Mouse (Mus musculus): ENCODE results near the gene Pdzd7.
A peak's percentile ranks its signal among the peaks of the same experiment; 100 is the strongest.

The Pdzd7 gene

DNA sequence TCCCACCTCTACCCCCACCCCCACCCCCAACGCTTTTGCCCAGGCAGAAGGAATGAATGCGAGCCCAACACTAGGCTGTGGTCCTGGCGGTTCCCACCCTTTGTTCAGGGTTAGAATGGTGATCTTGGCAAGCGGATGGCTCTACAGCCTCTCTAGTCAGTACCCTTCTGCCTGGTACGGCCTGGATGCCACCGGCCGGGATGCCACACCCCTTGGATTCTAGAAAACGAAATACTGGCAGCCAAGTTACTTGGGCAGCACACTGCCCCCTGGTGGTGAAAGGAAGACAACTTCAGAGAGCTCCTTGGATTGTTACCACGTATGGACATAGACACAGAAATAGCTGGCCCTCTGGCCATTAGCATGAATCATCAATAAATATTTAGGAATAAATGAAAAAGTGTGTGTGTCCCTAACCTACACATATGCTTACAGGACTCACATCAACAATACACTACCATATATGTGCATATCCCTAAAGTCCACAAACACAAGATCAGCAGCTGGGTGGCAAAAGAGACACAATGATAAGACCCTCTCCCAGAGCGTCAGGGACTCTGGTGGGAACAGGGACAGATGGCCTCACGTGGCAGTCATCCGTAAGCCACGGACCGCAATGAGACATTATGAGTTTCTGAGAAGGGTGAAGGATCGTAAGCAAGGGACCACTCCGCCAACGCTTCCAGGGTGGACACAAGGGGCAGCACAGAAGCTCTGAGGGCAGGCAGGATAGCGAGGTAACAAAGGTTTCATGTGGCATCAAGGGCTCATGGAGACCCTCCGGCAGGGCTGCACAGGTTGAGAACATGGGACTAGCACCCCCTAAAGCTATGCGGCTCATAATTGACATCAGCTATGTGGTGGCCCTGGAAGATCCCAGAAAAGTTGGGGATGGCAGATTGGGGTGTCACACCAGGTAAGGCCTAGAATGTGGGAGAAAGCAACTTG is 14.5 kb downstream of the Pdzd7 start:
- peak; percentile 81 for DNase-seq (ENCODE audit: low spot score)

DNA sequence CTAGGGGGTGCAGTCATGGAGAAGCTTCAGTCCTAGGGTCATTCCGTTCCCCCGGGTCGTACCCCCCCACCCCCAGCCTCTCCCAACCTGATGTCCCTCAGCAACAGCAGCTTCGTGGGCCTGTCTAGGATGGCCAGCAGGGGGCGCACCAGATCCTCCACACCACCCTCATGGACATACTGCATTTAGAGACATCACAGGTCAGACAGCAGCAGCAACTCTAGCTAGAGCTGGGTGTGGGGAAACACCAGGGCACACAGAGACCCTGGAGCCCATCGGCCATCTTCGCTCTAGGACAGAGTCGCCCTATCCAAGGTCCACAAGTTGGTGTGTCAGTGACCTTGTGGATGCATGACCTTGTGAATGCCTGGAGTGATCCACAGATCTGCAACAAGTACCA is 15.4 kb downstream of the Pdzd7 start:
- no peak for DNase-seq (ENCODE audit: low spot score)

DNA sequence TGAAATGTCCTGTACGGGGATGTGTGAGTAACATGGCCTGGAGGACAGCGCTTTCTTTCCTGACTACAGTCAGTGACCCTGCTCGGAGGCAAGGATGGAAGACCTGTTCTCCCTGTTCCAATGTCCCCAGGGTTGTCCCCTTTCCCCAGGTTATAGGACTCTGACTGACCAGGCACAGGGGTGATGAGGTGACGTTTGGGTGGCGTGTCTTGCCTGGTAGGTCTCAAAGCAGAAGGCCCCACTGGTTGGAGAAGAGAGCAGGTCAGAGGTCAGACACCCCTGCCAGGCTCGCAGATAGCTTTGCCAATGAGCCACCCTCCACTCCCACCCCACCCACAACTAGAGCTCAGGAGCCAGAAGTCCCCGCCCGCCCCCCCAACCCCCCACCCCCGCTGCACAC is 15.9 kb downstream of the Pdzd7 start:
- no peak for DNase-seq (ENCODE audit: low spot score)

DNA sequence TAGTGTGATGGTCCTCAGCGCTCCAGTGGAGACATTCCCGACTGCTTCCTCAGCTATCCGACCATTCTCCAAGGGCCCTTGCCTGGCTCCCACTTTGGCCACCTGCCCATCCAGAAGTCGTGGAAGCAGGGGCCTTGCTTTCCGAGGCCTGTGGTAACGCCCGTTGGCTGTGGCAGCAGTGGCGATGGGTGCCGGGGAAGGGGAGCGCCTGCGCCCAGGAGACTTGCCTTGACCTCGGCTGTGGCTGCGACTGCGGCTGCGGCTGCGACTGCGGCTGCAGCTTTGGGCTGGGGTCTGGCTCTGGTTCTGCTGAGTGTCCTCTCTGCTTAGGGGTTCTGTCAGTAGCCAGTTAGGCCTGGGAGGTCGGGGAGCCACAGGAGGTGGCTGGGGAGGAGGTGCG is 16.8 kb downstream of the Pdzd7 start:
- DNase-seq (ENCODE audit: low spot score), result no peak

DNA sequence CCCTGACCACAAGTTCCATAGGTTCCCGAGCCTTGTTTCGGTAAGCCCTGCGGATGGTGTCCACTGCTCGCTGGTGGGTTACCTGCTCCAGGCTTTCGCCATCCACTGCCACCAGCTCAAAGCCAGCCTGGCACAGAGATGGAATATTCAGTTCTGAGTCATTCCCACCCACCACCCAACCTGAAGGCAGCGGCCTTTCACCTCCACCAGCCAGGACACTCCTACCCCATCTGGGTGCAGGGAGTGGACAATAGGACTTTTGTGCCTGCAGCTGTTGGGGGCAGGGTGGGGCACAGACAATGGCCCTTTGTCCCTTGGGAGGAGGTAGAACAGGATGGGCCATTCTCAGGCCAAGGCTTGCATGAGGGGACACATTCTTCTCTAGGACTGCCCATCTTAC is 17.7 kb downstream of the Pdzd7 start:
- no peak for DNase-seq (ENCODE audit: low spot score)

DNA sequence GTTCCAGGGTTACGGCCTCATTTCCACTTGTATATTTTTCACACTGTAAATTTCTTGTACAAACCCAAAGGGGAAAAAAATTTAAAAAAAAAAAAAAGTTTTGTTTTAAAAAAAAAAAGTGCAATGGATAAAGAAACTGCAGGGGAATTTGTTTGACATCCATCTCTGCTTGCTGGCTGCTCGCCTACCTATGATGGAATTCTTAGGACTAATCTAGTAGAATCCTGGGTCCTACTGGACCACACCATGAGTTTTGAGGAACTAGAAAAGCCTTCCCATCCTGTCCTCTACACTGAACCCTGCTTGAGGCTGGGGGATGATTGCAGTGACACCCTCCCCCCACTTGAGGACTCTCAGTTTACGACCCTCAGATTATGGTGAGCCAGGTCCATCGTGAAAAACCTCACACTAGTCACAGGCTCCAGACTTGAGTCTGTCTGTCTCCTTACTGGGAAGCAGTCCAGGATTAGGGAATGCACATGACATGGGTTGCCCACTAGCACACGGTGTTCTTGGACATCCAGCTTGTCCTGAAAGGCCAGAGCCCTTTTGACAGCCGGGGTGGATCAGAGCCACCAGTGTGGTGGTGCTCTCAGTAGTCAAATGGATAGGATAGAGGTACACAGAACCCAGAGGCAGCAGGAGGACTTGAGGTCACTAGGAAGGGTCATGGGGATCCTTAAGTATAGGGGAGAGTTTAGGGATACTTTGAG is 18.4 kb downstream of the Pdzd7 start:
- DNase-seq (ENCODE audit: low spot score), result no peak

DNA sequence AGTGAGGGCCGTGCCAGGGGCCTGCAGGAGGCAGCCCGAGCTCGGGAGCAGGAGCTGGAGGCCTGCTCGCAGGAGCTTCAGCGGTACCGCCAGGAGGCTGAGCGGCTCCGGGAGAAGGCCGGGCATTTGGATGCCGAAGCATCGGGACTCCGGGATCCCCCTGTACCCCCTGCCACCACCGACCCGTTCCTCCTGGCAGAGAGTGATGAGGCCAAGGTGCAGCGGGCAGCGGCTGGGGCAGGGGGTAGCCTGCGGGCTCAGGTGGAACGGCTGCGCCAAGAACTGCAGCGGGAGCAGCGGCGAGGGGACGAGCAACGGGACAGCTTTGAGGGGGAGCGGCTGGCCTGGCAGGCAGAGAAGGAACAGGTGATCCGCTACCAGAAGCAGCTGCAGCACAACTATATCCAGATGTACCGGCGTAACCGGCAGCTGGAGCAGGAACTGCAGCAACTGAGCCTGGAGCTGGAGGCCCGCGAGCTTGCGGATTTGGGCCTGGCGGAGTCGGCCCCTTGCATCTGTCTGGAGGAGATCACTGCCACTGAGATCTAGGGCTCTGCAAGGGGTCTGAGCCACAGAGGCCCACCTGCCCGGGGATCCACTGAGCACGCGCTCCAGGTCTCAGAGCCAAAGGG is 19.5 kb downstream of the Pdzd7 start:
- no peak for DNase-seq (ENCODE audit: low spot score)

DNA sequence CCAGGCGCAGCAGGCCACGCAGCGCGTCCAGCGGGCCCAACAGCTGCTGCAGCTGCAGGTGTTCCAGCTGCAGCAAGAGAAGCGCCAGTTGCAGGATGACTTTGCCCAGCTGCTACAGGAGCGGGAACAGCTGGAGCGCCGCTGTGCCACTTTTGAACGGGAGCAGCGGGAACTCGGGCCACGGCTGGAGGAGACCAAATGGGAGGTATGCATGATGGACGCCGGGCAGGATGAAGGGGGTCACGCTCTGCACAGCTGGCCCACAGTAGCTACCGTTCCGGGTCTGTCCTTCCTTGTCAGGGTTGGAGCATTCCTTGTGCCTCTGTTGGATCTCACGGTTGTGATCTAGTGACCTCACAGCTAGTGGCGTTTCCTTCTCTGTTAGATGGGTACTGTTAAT is 20.7 kb downstream of the Pdzd7 start:
- DNase-seq (ENCODE audit: low spot score), result no peak

DNA sequence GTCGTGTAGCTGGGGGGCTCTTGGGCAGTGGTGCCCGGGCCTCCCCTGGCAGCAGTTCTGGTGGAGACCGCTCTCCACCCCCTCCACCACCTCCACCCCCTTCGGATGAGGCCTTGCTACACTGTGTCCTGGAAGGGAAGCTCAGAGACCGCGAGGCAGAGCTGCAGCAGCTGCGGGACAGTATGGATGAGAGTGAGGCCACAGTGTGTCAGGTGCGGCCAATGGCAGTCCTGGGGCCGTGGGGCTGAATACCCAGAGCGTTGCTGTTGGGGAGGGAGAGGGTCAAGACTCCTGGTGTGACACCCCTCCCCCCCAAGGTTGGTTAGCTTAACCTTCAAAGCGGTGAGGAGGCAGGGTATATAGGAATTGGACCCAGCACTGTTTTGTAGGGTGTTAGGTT is 21.5 kb downstream of the Pdzd7 start:
- no peak for DNase-seq (ENCODE audit: low spot score)

DNA sequence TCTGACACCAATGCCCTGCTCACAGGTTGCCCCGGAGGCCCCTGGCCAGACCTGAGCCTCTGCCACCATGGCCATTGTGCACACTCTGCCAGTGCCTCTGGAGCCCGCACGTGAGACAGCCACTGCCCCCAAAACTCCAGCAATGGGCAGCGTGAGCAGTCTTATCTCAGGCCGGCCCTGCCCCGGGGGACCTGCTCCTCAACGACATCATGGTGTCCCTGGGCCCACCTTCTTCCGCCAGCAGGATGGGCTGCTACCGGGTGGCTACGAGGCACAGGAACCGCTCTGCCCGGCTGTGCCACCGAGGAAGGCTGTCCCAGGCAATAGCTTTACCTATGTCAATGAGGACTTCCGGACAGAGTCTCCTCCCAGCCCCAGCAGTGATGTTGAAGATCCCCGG is 24.2 kb downstream of the Pdzd7 start:
- DNase-seq (ENCODE audit: low spot score), result no peak

DNA sequence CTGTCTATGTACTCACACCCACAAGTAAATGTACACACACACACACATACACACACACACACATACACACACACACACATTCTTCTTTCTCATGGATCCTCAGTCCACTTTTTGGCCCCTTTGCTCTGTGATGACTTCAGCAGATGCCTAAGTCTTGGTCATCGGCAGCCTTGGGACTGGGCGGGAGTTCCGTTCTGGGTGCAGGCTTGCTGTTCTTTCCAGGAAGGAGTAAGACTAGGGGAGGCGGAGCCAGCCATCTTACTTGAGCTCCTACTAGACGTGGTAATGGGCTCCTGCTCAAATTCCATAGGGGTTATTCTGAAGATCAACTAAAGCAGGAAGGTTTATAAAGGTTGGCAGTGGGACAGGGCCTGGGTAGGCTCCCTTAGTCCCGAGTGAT is 25.2 kb downstream of the Pdzd7 start:
- no peak for DNase-seq (ENCODE audit: low spot score)

DNA sequence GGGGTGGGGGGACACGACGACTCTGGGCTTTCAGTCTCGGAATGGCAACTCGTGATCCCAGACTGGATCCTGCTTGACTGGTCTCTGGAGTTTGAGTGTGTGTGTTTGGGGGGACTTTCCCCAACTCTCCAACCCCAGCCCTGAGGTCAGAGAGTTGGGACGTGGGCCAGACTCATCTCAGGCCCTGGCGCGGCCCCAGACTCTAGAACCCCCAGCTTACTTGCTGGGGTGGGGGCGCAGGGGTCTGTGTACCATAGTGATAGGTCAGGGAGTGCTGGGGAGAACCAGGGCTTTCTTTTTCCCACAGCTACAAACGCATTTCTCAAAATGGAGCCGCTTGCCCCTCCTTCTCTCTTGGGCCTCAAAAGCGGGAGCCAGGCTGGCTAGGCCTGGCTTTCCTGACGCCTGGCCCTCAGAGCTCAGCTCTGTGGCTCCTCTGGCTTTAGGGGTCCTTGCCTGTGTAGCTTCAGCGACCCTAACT is 27.1 kb downstream of the Pdzd7 start:
- no peak for DNase-seq (ENCODE audit: low spot score)

DNA sequence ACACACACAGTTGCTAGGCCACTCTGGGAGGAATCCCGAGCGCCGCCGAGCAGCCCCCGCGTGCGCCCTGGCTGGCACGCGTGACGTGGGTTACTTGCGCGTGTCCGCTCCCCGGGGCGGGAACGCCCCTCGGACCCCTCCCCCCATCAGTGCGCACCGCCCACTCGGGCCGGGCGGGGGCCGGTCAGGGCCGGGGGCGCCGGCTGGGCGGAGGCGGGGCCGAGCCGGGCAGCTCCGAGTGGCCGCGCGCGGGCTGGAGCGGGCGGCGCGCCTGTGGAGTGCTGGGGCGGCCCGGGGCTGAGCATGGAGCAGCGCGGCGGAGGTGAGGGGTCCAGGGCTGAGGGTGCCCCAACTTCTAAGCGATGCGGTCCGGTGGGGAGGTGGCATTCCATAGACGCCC is 27.6 kb downstream of the Pdzd7 start:
- DNase-seq (ENCODE audit: low spot score), result peak; percentile 77

DNA sequence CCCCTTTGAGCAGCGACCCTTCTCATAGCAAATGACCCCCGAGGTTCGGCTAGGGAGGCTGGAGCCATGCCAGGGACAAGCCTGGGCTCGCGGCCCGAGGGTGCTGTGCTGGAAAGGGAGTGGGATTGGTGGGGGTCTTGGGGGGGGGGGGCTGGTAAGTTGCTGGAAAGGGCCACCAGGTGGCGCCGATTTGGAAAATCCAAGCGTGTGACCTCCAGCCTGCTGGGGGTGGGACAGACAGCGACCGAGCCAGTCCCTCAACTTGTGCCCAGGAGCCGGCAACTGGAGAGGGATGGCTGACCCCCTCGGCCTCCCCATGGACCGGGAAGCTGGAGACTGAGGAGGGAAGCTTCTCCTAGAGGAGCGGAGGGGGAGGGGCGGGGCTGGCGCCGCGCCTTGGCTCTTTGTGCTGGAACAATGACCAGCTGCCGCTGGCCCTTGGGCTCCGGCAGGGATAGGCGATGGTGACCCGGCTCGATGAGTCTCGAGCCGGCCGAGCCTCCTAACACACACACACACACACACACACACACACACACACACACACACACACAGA is 28.2 kb downstream of the Pdzd7 start:
- peak; percentile 75 for DNase-seq (ENCODE audit: low spot score)

DNA sequence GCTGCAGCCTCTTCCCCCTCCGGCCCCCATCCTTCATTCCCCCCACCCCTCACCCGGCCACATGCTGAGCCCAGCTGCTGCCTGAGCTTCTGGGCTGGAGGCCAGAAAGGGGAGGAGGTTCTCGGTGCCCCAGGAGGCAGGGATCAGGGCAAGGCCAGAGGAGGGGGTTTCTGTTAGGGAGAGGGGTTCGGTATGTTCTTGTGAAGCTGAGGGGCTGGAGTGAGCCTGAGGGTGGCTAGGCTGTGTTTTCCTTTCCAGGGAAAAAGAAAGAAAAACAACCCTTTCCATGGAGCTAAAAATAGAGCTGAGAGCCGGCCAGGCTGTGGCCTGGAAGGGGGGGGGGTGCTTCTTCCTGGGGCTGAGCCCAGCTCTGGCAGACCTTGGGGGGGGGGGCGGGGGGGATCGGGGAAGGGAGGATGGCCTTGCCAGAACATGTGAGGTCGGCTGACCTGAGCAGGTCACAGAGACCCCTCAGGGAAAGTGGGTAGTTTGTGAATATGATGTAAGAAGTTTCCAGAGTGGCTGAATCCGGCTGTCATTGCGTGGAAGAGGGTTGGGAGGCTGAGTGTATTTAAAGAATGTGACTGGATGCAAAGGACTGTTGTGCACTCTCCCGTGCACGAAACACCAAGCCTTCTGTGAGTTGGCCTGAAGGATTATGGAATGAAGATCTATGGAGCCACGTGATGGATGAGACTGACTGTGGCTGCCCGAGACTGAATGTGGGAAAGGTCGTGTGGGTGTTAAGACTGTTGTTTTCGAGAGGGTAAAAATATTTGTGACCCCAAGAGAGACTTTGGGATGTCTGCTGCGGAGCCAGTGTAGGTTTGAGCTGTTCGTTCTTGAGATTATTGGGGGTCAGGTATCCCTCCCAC is 28.9 kb downstream of the Pdzd7 start:
- no peak for DNase-seq (ENCODE audit: low spot score)

DNA sequence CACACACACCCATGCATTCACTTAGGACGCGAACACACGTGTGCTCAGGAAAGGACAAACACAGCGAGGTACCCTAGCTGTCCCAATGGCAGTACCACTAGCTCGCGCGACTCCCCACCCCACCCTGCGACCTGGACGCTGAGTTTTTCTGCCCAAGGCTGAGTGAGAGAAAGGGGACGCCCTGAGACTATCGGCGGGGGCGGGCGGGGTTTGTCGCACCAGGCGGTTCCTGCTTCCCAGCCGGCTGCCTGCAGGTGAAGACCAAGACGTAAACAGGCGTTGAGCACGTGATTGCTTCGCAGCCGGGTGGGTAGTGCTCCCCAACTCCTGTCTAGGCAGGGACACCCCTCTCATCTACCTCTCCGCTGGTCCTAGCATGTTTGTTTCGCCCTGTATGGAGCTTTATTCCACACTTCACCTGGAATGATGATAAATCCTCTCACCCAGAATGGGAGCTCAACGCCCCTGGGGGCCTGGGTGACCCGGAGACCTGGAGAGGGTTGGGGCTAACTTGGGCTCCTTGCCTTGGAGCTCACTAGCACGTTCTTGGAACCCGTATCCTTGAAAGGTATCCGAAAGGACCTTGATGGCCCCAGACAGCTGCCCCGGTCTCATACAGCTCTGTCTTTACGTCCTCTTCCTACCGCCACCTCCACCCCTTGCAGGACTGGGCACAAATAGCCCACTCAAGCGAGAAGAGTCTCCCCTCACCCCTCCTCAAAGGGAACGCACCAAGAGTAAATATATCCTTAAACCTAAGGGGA is 29.8 kb downstream of the Pdzd7 start:
- no peak for DNase-seq (ENCODE audit: low spot score)

DNA sequence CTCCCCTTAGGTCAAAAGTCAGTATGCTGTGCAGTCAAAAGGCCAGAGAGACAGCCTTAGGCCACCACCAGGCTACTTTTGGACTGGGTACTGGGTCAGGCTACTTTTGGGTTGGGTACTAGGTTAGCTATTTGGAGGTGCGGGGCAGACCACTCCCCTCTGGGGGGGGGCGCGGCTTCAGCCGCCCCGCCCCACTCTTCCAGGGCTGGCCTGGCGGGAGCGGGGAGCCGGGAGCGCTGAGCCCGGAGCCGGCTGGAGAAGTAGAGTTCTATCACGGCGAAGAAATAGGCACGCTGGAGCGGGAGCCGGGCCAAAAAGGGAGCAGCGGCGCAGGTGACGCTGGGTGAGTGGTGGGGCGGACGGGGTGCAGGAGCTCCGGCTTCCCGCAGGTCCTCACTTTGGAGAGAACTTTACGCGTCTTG is 30.5 kb downstream of the Pdzd7 start:
- no peak for DNase-seq (ENCODE audit: low spot score)

DNA sequence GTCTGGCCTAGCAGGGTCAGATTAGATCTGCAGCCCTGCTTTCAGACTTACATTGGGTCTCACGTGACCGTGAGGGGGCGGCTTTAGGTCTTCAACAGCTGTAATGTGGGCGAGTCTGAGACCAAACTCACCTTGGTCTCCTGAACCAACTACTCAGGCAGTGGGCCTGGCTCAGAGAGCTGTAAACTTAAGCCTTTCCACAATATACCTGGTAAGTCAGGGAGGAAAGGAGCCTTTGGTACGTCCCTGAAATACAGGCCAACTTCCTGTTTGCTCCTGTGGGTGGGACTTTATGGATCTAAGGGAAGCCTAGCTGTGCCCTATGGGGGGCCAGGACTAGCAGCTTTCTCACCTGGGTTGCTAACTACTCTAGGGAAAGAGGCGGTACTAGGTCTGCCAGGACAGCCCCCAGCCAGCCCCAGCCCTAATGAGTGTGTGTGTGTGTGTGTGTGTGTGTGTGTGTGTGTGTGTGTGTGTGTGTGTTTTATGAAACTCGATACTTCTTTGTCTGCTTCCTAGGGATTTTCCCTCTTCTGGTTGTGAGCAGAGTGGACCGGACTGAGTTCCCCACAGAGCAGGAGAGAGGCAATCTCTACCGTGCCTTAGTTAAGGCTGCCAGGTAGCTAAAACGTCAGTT is 31.1 kb downstream of the Pdzd7 start, which contains the start of gene Lzts2:
Lzts2 (plus strand) TSS at position 80 of the 637 bp plus-strand sequence.
- DNase-seq (ENCODE audit: low spot score), result no peak

DNA sequence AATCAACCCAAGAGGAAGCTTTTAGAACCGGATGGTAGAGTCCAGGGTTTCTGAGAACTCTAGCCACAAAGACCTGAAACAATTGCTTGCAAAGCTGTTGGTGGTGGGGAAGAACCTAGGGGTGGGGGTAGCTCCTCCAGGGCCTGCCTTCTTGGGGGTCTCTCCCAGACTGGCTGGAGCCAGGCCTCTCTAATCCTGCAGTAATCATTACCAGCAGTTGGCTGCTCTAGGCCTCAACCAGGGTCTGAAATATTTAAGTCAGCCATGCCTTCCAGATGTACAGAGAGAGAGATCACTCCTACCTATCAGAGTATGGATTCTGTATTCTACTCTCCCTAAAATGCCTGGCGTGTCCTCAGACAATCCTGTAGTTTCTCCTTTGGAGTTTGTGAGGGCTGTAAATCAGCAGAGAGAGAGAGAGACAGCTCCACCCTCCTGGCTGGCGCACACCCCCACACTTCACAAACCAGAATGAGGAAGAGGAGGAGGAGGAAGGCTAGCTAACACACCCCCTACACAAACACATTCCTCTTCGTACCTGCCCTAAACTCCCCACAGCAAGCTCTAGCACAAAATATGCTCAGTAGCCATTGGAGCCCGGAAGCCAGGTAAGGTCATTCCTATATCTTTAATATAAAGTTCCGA is 31.8 kb downstream of the Pdzd7 start:
- DNase-seq (ENCODE audit: low spot score), result no peak

DNA sequence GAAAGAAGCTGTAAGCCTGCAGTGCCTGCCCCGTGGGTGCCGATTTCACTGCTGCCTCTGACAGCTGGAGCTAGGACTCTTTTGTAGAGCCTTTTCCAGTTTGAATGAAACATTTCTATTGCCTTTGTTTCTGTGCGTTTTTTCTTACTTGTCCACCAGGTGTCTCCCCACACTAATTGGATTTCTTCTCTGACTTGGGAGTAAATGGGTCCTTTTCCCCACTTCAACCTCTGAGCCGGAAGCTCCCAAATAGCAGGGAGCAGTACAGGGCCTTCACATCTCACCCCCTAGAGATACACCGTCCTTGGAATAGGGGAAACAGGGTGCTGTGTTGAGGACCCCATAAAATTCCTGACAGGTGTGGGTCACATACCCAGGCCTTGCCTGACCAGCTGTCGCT is 32.9 kb downstream of the Pdzd7 start:
- no peak for DNase-seq (ENCODE audit: low spot score)

Data from left cerebral cortex, adult 11 months (tissue).